Mouse (Mus musculus) heart, postnatal 0 days (tissue): ENCODE results near the gene Scn8a. TPM values are rescaled to one million over a fixed set of nuclear protein-coding genes. Genes with fewer than 3 reads are reported as not detected.

ENCODE experiments used
- ATAC-seq: fragments of 200-750 bp; cut with Nextera tagmentation; 2 replicates; pipeline ENCODE4 v1.8.0; 2017; ENCODE audit warnings: low read depth, moderate number of reproducible peaks, moderate library complexity; ENCODE audit not compliant: insufficient read depth
- DNase-seq: peaks from one replicate; pipeline ENCODE4 v3.0.0-alpha.2; 2016; ENCODE audit warnings: low spot score
- H3K27ac ChIP-seq: fragments of 300-500 bp; sonication (generic); 2 replicates; pipeline ENCODE4 v1.5.1; 2014; ENCODE audit warnings: low read depth, mild to moderate bottlenecking
- H3K27me3 ChIP-seq: fragments of 300-500 bp; sonication (generic); 2 replicates; pipeline ENCODE4 v1.6.1; 2014; ENCODE audit warnings: low read length, mixed read lengths; ENCODE audit not compliant: control insufficient read depth, insufficient read depth
- H3K36me3 ChIP-seq: fragments of 300-500 bp; sonication (generic); replicated peaks from 2 replicates; pipeline ENCODE4 v1.6.1; 2014; ENCODE audit warnings: low read length, mixed read lengths; ENCODE audit not compliant: control insufficient read depth, insufficient read depth
- H3K4me1 ChIP-seq: fragments of 300-500 bp; sonication (generic); 2 replicates; pipeline ENCODE4 v1.6.1; 2014; ENCODE audit warnings: antibody characterized with exemption; ENCODE audit not compliant: control insufficient read depth, insufficient read depth
- H3K4me2 ChIP-seq: fragments of 300-500 bp; sonication (generic); 2 replicates; pipeline ENCODE4 v1.6.1; 2014; ENCODE audit warnings: low read depth, mild to moderate bottlenecking, low read length, moderate library complexity
- H3K4me3 ChIP-seq: fragments of 300-500 bp; sonication (generic); 2 replicates; pipeline ENCODE4 v1.5.1; 2014; ENCODE audit warnings: low read depth, low read length
- H3K9ac ChIP-seq: fragments of 300-500 bp; sonication (generic); replicated peaks from 2 replicates; pipeline ENCODE4 v1.6.1; 2014; ENCODE audit warnings: low read depth, low read length, mixed read lengths
- H3K9me3 ChIP-seq: fragments of 300-500 bp; sonication (generic); replicated peaks from 2 replicates; pipeline ENCODE4 v1.6.1; 2016; ENCODE audit warnings: low read length; ENCODE audit not compliant: control insufficient read depth
- CTCF ChIP-seq: IDR thresholded peaks from 2 replicates; pipeline ENCODE4 v1.5.1; 2016; ENCODE audit warnings: antibody characterized with exemption, control low read depth, low read depth
- EP300 ChIP-seq: IDR thresholded peaks from 2 replicates; pipeline ENCODE4 v1.6.1; 2016; ENCODE audit warnings: antibody characterized with exemption, low read depth
- WGBS: fragments of 180-500 bp; shearing (Covaris S2); extraction: QIAGEN DNeasy Blood & Tissue Kit; methylation state at CpG from one replicate; pipeline ENCODE4 v1.1.7; 2014; 5-methylcytosine and 5-hydroxymethylcytosine counted together
- polyA plus RNA-seq: library from polyadenylated mRNA; unstranded; fragments of >200 nt; fragmentation: Nextera tagmentation; extraction: Ambion mirVana; gene quantifications from 2 replicates; pipeline ENCODE4 v1.2.1, GENCODE M21; 2015
- total RNA-seq: library from RNA; depleted of rRNA; stranded (reverse); fragments of >200 nt; gene quantifications from 2 replicates; pipeline ENCODE4 v1.2.3, GENCODE M21; 2014; ENCODE audit warnings: low replicate concordance

Scn8a gene
- total and polyA plus RNA-seq, 2 experiments from 2014 or later, result 0.16 TPM; not detected in 1

DNA sequence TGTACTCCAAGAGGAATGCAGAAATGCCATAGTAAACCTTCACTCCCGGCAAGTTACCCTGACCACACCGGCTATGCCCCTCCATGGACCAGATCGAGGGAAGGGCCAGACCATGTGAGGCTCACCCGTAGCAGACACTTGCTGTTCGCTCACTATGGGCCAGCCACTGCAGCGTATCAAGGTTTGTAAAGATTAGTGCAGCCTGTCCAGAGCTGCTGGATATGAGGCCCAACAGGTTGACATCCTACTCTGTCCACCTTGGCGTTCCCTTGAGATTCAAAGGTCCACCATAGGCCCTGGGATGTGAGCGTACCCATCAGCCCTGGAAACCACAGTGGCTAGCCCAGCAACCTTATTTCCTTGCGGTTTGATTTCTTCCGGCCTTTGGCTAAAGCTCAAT lies 184.9 kb downstream of the Scn8a start:
- Histone ChIP-seq H3K27me3 (peaks cover 66% of the 10 kb centered on the region), H3K27ac (no peak overlapping the region), H3K4me1 (no peaks in the 10 kb centered on the region), H3K36me3 (0 out of 2 replicates have a peak, but pooled peaks cover 3% of the 10 kb centered on the region), H3K4me3 (no peak overlapping the region), H3K9me3 (no peaks in the 10 kb centered on the region), H3K9ac (no peak overlapping the region), H3K4me2 (no peak overlapping the region)
- DNase-seq (no peak), ATAC-seq (no peak)
- no peak for TF ChIP-seq CTCF
- TF ChIP-seq EP300, result no peak
- WGBS, result 83% methylated on average over 10 of the region's 10 CpGs

DNA sequence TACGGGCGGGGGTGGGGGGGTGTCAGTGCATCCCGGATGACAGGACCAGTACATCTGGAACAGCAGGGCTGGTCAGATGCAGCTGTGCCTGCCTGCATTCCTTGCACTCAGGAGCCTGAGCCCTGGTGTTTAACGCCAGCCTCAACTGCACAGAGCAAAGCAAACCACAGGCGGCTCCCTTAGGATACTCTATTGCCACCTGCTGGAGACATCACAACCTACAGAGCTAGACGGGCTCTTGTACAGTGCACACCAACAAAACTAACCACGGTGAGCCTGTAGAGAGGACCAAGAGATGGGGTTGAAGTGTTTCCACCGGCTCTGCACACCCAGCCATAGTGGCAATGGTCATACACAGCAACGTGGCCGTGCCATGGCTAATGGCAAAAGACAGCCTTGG lies 186.6 kb downstream of the Scn8a start:
- no peaks in the 10 kb centered on the region for H3K9me3 ChIP-seq
- H3K4me3 ChIP-seq, result no peak overlapping the region
- H3K27me3 ChIP-seq, result peaks cover 56% of the 10 kb centered on the region
- peak; percentile 54 for DNase-seq
- H3K4me2 ChIP-seq, result no peak overlapping the region
- H3K4me1 ChIP-seq, result no peaks in the 10 kb centered on the region
- 0 out of 2 replicates have a peak, but pooled peaks cover 3% of the 10 kb centered on the region for H3K36me3 ChIP-seq
- H3K9ac ChIP-seq, result no peak overlapping the region
- no peak overlapping the region for H3K27ac ChIP-seq
- peak; percentile 48; the same call in 1 of the 2 replicates for ATAC-seq
- 39% methylated on average over 10 of the region's 10 CpGs for WGBS
- TF ChIP-seq EP300, result no peak
- TF ChIP-seq CTCF, result peak; percentile 69

DNA sequence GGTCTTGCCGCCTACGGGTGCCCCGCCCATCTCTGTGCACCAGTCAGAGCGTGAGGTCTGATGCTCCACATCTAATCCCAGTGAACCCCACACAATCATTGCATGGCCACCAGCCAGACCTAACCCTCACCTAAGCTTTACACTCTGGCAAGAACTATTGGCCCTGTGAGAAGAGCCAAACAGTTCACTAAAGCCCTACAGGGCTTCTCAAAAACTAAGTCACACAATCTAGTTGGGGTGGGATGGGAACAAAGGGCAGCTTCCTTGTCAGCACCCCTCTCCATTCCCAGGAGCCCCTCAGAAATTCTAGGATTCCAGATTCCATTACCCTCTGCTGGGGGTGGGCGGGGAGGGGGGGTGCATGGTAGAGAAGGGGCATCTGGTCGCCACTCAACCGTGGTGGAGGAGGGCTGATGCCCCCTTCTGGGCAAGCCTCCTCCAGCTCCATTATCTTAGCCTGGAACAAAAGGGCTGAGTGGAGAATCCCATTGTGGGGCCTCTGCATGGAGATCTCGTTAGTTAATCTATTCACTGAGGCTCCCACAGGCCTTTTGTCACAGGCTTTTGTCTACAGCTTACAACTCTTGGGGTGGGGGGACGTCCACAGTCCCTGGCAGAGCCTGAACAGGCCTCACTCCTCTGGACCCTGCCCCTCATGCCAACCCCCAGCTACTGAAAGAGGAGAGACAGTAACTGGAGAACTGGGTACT lies 190.1 kb downstream of the Scn8a start:
- Histone ChIP-seq H3K27me3 (peaks cover 22% of the 10 kb centered on the region), H3K9me3 (no peaks in the 10 kb centered on the region), H3K4me2 (no peak overlapping the region), H3K9ac (no peak overlapping the region), H3K36me3 (no peaks in the 10 kb centered on the region), H3K4me3 (no peak overlapping the region), H3K4me1 (0 out of 2 replicates have a peak, but pooled peaks cover under 1% of the 10 kb centered on the region), H3K27ac (no peak overlapping the region)
- ATAC-seq (no peak), DNase-seq (no peak)
- 52% methylated on average over 9 of the region's 9 CpGs for whole genome bisulfite sequencing
- TF ChIP-seq EP300, result no peak
- no peak for TF ChIP-seq CTCF

DNA sequence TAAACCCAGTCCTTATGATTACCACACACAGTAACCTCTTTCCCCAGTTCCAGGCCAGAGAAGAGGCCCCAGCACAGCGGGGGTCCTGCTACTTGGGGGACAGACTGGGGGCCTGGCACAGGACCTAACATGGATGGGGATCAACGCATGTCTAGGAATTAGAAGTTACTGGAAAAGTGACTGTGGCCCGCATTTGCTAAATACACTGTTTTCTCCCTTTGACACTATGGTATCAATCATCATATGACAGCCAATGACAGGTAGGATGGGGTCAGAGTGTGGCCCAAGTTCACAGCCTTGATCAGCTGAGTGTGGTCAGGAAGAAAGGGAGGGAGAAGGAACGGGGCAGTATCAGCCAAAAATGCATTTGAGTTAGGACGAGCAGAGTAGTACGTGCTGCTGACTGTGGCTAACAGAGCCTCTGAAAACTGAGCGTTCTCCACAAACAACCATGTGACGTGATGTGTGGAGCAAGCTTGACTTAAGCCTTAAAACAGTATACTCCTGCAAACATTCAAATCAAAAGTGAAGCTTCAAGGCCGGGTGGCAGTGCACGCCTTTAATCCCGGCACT lies 190.7 kb downstream of the Scn8a start:
- H3K9ac ChIP-seq, result no peak overlapping the region
- H3K27ac ChIP-seq, result no peak overlapping the region
- ATAC-seq (no peak), DNase-seq (no peak)
- peaks cover 16% of the 10 kb centered on the region for H3K27me3 ChIP-seq
- no peaks in the 10 kb centered on the region for H3K36me3 ChIP-seq
- H3K4me2 ChIP-seq, result no peak overlapping the region
- 0 out of 2 replicates have a peak, but pooled peaks cover 7% of the 10 kb centered on the region for H3K4me1 ChIP-seq
- TF ChIP-seq EP300 (no peak), CTCF (no peak)
- no peak overlapping the region for H3K4me3 ChIP-seq
- no peaks in the 10 kb centered on the region for H3K9me3 ChIP-seq
- WGBS, result 71% methylated on average over 11 of the region's 11 CpGs

DNA sequence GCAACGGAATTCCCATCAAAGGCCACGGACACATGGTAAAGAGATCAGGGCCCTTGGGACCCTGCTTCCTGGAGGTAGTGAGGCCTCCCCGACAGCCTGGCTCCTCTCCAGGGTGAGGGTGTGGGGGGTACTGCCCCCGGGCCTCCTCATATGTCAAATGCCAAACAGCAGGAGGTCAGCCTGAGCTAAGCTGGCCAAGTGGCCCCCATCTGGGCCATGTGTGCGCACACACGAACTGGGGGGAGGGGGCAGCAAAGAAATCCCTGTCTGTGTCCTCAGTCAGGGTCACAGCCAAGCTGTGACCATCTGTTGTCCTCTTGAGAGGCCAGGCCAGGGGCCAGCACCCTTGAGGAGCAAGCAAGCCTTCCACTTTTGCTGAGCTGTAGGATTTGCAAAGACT lies 195.4 kb downstream of the Scn8a start:
- Histone ChIP-seq H3K27me3 (peaks cover 1% of the 10 kb centered on the region; the same call in 1 of the 2 replicates), H3K4me1 (0 out of 2 replicates have a peak, but pooled peaks cover 10% of the 10 kb centered on the region), H3K9me3 (no peaks in the 10 kb centered on the region), H3K4me2 (no peak overlapping the region), H3K9ac (no peak overlapping the region), H3K36me3 (no peaks in the 10 kb centered on the region), H3K4me3 (no peak overlapping the region), H3K27ac (no peak overlapping the region)
- ATAC-seq (peak; percentile 28; the same call in 1 of the 2 replicates), DNase-seq (no peak)
- 51% methylated on average over 6 of the region's 6 CpGs for WGBS
- 0 out of 2 replicates have a peak, but pooled peaks have one; percentile 37 for TF ChIP-seq EP300
- no peak for TF ChIP-seq CTCF
